Comparison of ENCODE assay signal across 8 mouse cellular contexts in the genomic region with DNA sequence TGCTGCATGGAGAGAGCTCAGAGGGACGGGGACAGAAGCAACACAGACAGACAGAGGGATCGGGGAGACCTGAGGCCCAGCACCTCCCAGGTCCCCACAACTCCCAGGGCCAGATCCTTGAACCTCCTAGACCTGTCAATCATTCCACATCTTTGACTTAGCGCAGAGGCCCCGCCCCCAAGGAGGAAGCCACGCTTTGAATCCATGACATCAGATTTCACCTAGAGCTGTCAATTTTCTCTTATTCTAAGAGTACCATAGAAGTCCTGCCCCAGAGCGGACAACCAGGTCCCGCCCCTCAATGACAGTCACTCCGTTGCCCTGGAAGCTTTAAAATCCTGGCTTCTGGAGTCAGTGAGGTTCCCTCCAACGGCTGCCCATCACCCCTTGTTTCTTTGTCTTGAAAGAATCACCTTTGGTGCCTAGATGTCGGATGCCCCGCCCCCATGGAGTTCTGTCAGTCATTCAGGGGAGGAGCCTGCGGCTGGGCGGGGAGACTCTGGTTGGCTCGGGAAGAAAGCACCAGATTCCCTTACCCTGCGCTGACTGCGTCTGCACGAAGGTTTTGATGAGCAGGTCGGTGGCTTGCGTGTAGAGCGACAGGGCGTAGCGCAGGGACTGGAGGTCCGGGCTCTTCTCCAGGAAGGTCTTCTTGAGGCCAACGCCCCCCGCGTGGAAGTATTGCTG. TPM values are rescaled to one million over a fixed set of nuclear protein-coding genes. Genes with fewer than 3 reads are reported as not detected.
DNase-seq lines count a peak whose midpoint lies in the region; ATAC-seq lines count a peak whose summit lies in the region.

No protein-coding gene starts in this region.

- WGBS in heart, embryonic 11.5 days (ENCODE audit: insufficient replicate concordance), result 2% methylated on average over 26 of the region's 26 CpGs

- H3K4me3 ChIP-seq in heart, embryonic 11.5 days (ENCODE audit: low read depth, low read length), result peak overlapping the region; percentile 19; the same call in 1 of the 2 replicates

- H3K4me1 ChIP-seq in heart, embryonic 11.5 days (ENCODE audit: control insufficient read depth, insufficient read depth, low read length), result peaks cover 15% of the 10 kb centered on the region

- DNase-seq in heart, adult 11 months, result peak; percentile 95
- DNase-seq in heart, adult 8-10 months (ENCODE audit: low spot score), result no peak
- DNase-seq in brain, embryonic 18.5 days (ENCODE audit: low read depth, low spot score), result peak; percentile 28
- peak; percentile 70 for DNase-seq in kidney, adult 9 months
- peak; percentile 75 for DNase-seq in lung, postnatal 10 days
- DNase-seq in spleen, postnatal 10 days (ENCODE audit: low spot score in 2 of 2), result peak; percentile 33 to 74
- DNase-seq in layer of hippocampus, adult 9-10 months (ENCODE audit: low spot score), result no peak

- no peak for ATAC-seq in heart, embryonic 11.5 days (replicated peaks; ENCODE audit: insufficient number of reproducible peaks, low FRiP score, low TSS enrichment)

- H3K9me3 ChIP-seq in heart, embryonic 11.5 days (replicated peaks; ENCODE audit: control insufficient read depth, low read length), result peaks cover 11% of the 10 kb centered on the region

- H3K4me2 ChIP-seq in heart, embryonic 11.5 days, result peak overlapping the region; percentile 53

- H3K27me3 ChIP-seq in heart, embryonic 11.5 days (ENCODE audit: control insufficient read depth, insufficient read depth, low read length), result peaks cover 59% of the 10 kb centered on the region

- H3K9ac ChIP-seq in heart, embryonic 11.5 days (ENCODE audit: low read depth, low read length), result no peak overlapping the region

- no peaks in the 10 kb centered on the region for H3K36me3 ChIP-seq in heart, embryonic 11.5 days (ENCODE audit: control insufficient read depth, insufficient read depth, low read length)

- no peak overlapping the region for H3K27ac ChIP-seq in heart, embryonic 11.5 days (ENCODE audit: low read depth, low read length)

RNA-seq across cellular contexts. Expression of a gene that starts 23.3 kb away (rescaled TPM):
- 10 to 100 TPM; 38.4 to 41.5 (median 39.9) TPM for total RNA-seq in heart, adult 8-10 months (2022)
- polyA plus RNA-seq in heart, embryonic 11.5 days (2014; fragmentation: Nextera tagmentation; extraction: Ambion mirVana), result 47.8 and 55.6 TPM in 2 replicates

RNA-seq across cellular contexts. Expression of a gene that starts 36.7 kb away (rescaled TPM):
- 1 to 10 TPM; 1.1 to 1.4 (median 1.2) TPM for total RNA-seq in heart, adult 8-10 months (2022)
- polyA plus RNA-seq in heart, embryonic 11.5 days (2014; fragmentation: Nextera tagmentation; extraction: Ambion mirVana), result 1.9 and 2.0 TPM in 2 replicates

RNA-seq across cellular contexts. Expression of a gene that starts 37.4 kb away (rescaled TPM):
- total RNA-seq in heart, adult 8-10 months (2022), result 1 to 10 TPM in 1 of 4 experiments, under 1 TPM in 3; 0.49 to 1.4 (median 0.57) TPM
- polyA plus RNA-seq in heart, embryonic 11.5 days (2014; fragmentation: Nextera tagmentation; extraction: Ambion mirVana), result 0.63 and 0.65 TPM in 2 replicates

RNA-seq across cellular contexts. Expression of a gene that starts 42.0 kb away (rescaled TPM):
- total RNA-seq in heart, adult 8-10 months (2022), result 10 to 100 TPM in 1 of 4 experiments, 1 to 10 TPM in 3; 6.4 to 10.3 (median 7.6) TPM
- 4.9 and 5.3 TPM in 2 replicates for polyA plus RNA-seq in heart, embryonic 11.5 days (2014; fragmentation: Nextera tagmentation; extraction: Ambion mirVana)

RNA-seq across cellular contexts. Expression of a gene that starts 42.1 kb away (rescaled TPM):
- 10 to 100 TPM; 57.7 to 65.1 (median 62.6) TPM for total RNA-seq in heart, adult 8-10 months (2022)
- 184 and 194 TPM in 2 replicates for polyA plus RNA-seq in heart, embryonic 11.5 days (2014; fragmentation: Nextera tagmentation; extraction: Ambion mirVana)

Comparison
In these comparisons a context has a peak if more than half of its experiments do, and no peak if none do; other contexts are left out.
1. DNase-seq: peak in heart, adult 11 months (single experiment), brain, embryonic 18.5 days (single experiment), kidney, adult 9 months (single experiment), lung, postnatal 10 days (single experiment) and spleen, postnatal 10 days (2 of 2); none in heart, adult 8-10 months (single experiment) and layer of hippocampus, adult 9-10 months (single experiment).